Mouse (Mus musculus) stomach, postnatal 0 days (tissue): ENCODE measurements around the gene Plekhg3. TPM values are rescaled to one million over a fixed set of nuclear protein-coding genes. Genes with fewer than 3 reads are reported as not detected.

Experiments
- ATAC-seq: fragments of 200-750 bp; cut with Nextera tagmentation; 2 replicates; pipeline ENCODE4 v1.8.0; 2017; ENCODE audit not compliant: low FRiP score, low TSS enrichment
- DNase-seq: peaks from one replicate; pipeline ENCODE4 v3.0.0-alpha.2; 2016; ENCODE audit warnings: low spot score
- H3K27ac ChIP-seq: fragments of 300-500 bp; sonication (generic); replicated peaks from 2 replicates; pipeline ENCODE4 v1.5.1; 2014; ENCODE audit warnings: mild to moderate bottlenecking, control low read depth
- H3K27me3 ChIP-seq: fragments of 300-500 bp; sonication (generic); 2 replicates; pipeline ENCODE4 v1.6.1; 2014; ENCODE audit warnings: low read length; ENCODE audit not compliant: control insufficient read depth, insufficient read depth
- H3K36me3 ChIP-seq: fragments of 300-500 bp; sonication (generic); 2 replicates; pipeline ENCODE4 v1.6.1; 2014; ENCODE audit warnings: low read length, mixed read lengths; ENCODE audit not compliant: control insufficient read depth, insufficient read depth
- H3K4me1 ChIP-seq: fragments of 300-500 bp; sonication (generic); replicated peaks from 2 replicates; pipeline ENCODE4 v1.6.1; 2014; ENCODE audit warnings: antibody characterized with exemption; ENCODE audit not compliant: control insufficient read depth, insufficient read depth
- H3K4me2 ChIP-seq: fragments of 300-500 bp; sonication (generic); replicated peaks from 2 replicates; pipeline ENCODE4 v1.6.1; 2014; ENCODE audit warnings: low read depth, mild to moderate bottlenecking, control low read depth, moderate library complexity
- H3K4me3 ChIP-seq: fragments of 300-500 bp; sonication (generic); 2 replicates; pipeline ENCODE4 v1.5.1; 2014; ENCODE audit warnings: low read depth, low read length, control low read depth
- H3K9ac ChIP-seq: fragments of 300-500 bp; sonication (generic); 2 replicates; pipeline ENCODE4 v1.6.1; 2014; ENCODE audit warnings: mild to moderate bottlenecking, low read length, control low read depth, mixed read lengths
- H3K9me3 ChIP-seq: fragments of 300-500 bp; sonication (generic); 2 replicates; pipeline ENCODE4 v1.6.1; 2016; ENCODE audit warnings: low read length; ENCODE audit not compliant: control insufficient read depth
- CTCF ChIP-seq: IDR thresholded peaks from 2 replicates; pipeline ENCODE4 v1.5.1; 2016; ENCODE audit warnings: antibody characterized with exemption, low read depth, mild to moderate bottlenecking, moderate library complexity
- EP300 ChIP-seq: optimal IDR thresholded peaks from 2 replicates; pipeline ENCODE3; 2016; ENCODE audit warnings: antibody characterized with exemption
- WGBS: fragments of 180-500 bp; shearing (Covaris S2); extraction: QIAGEN DNeasy Blood & Tissue Kit; methylation state at CpG from one replicate; pipeline ENCODE4 v1.1.7; 2014; 5-methylcytosine and 5-hydroxymethylcytosine counted together
- polyA plus RNA-seq: library from polyadenylated mRNA; unstranded; fragments of >200 nt; fragmentation: Nextera tagmentation; extraction: Ambion mirVana; gene quantifications from 2 replicates; pipeline ENCODE4 v1.2.1, GENCODE M21; 2015

The Plekhg3 gene
- polyA plus RNA-seq, 1 experiment from 2014 or later, result 5.7 TPM

GRCm38 (mm10) chr12:76597577-76598100 lies 66.9 kb downstream of the Plekhg3 start:
- 60% methylated on average over 15 of the region's 15 CpGs for WGBS
- DNase-seq, result no peak
- Histone ChIP-seq H3K4me2 (no peak overlapping the region), H3K27me3 (no peaks in the 10 kb centered on the region), H3K27ac (no peak overlapping the region), H3K4me3 (no peak overlapping the region), H3K4me1 (peaks cover 9% of the 10 kb centered on the region; the same call in 1 of the 2 replicates), H3K36me3 (no peaks in the 10 kb centered on the region), H3K9ac (no peak overlapping the region; the same call in 1 of the 2 replicates), H3K9me3 (no peaks in the 10 kb centered on the region)
- no peak for TF ChIP-seq EP300
- no peak for TF ChIP-seq CTCF
- peak; percentile 28; the same call in 1 of the 2 replicates for ATAC-seq

- DNase-seq (no peak), ATAC-seq (0 out of 2 replicates have a peak, but pooled peaks have one; percentile 21)
- H3K4me2 ChIP-seq, result no peak overlapping the region
- no peaks in the 10 kb centered on the region for H3K27me3 ChIP-seq
- H3K9ac ChIP-seq, result no peak overlapping the region; the same call in 1 of the 2 replicates
- H3K4me3 ChIP-seq, result no peak overlapping the region
- no peaks in the 10 kb centered on the region for H3K36me3 ChIP-seq
- H3K4me1 ChIP-seq, result peaks cover 9% of the 10 kb centered on the region; the same call in 1 of the 2 replicates
- WGBS, result 66% methylated on average over 24 of the region's 24 CpGs
- no peaks in the 10 kb centered on the region for H3K9me3 ChIP-seq
- TF ChIP-seq EP300 (no peak), CTCF (no peak)
- H3K27ac ChIP-seq, result no peak overlapping the region
Measured at GRCm38 (mm10) chr12:76598196-76598928, 67.7 kb downstream of the Plekhg3 start.

- H3K27ac ChIP-seq, result no peak overlapping the region
- TF ChIP-seq EP300 (no peak), CTCF (no peak)
- no peaks in the 10 kb centered on the region for H3K36me3 ChIP-seq
- DNase-seq, result no peak
- H3K4me2 ChIP-seq, result no peak overlapping the region
- H3K9ac ChIP-seq, result no peak overlapping the region
- 62% methylated on average over 9 of the region's 9 CpGs for WGBS
- no peaks in the 10 kb centered on the region for H3K27me3 ChIP-seq
- no peak for ATAC-seq
- H3K4me3 ChIP-seq, result no peak overlapping the region
- H3K9me3 ChIP-seq, result no peaks in the 10 kb centered on the region
- H3K4me1 ChIP-seq, result no peaks in the 10 kb centered on the region
Measured at GRCm38 (mm10) chr12:76603779-76604178, 73.1 kb downstream of the Plekhg3 start.

- no peak for ATAC-seq
- WGBS, result 70% methylated on average over 4 of the region's 4 CpGs
- Histone ChIP-seq H3K27ac (no peak overlapping the region), H3K4me1 (no peaks in the 10 kb centered on the region), H3K9ac (no peak overlapping the region), H3K4me3 (no peak overlapping the region), H3K27me3 (no peaks in the 10 kb centered on the region), H3K4me2 (no peak overlapping the region), H3K9me3 (no peaks in the 10 kb centered on the region), H3K36me3 (no peaks in the 10 kb centered on the region)
- DNase-seq, result no peak
- TF ChIP-seq EP300 (no peak), CTCF (no peak)
Measured at GRCm38 (mm10) chr12:76604546-76604945, 73.9 kb downstream of the Plekhg3 start.

- 61% methylated on average over 3 of the region's 3 CpGs for WGBS
- no peaks in the 10 kb centered on the region for H3K36me3 ChIP-seq
- no peak for ATAC-seq
Measured at GRCm38 (mm10) chr12:76605837-76606236, 75.1 kb downstream of the Plekhg3 start.

GRCm38 (mm10) chr12:76608241-76608640 lies 77.5 kb downstream of the Plekhg3 start:
- ATAC-seq (no peak), DNase-seq (no peak)
- H3K36me3 ChIP-seq, result no peaks in the 10 kb centered on the region
- H3K27ac ChIP-seq, result no peak overlapping the region
- no peaks in the 10 kb centered on the region for H3K27me3 ChIP-seq
- H3K4me2 ChIP-seq, result no peak overlapping the region
- no peaks in the 10 kb centered on the region for H3K9me3 ChIP-seq
- H3K4me3 ChIP-seq, result no peak overlapping the region
- no peaks in the 10 kb centered on the region for H3K4me1 ChIP-seq
- WGBS, result 73% methylated on average over 11 of the region's 11 CpGs
- no peak for TF ChIP-seq EP300
- no peak for TF ChIP-seq CTCF
- H3K9ac ChIP-seq, result no peak overlapping the region

More at GRCm38 (mm10) chr12:76605837-76606236, 75.1 kb downstream of the Plekhg3 start:
- peak; percentile 38 for TF ChIP-seq CTCF
- no peak for TF ChIP-seq EP300
- Histone ChIP-seq H3K27me3 (no peaks in the 10 kb centered on the region), H3K9ac (no peak overlapping the region), H3K27ac (no peak overlapping the region), H3K4me1 (no peaks in the 10 kb centered on the region), H3K4me3 (no peak overlapping the region), H3K9me3 (no peaks in the 10 kb centered on the region), H3K4me2 (no peak overlapping the region)
- DNase-seq, result no peak
